Mouse (Mus musculus): ENCODE results near the gene Zmpste24.

DNA sequence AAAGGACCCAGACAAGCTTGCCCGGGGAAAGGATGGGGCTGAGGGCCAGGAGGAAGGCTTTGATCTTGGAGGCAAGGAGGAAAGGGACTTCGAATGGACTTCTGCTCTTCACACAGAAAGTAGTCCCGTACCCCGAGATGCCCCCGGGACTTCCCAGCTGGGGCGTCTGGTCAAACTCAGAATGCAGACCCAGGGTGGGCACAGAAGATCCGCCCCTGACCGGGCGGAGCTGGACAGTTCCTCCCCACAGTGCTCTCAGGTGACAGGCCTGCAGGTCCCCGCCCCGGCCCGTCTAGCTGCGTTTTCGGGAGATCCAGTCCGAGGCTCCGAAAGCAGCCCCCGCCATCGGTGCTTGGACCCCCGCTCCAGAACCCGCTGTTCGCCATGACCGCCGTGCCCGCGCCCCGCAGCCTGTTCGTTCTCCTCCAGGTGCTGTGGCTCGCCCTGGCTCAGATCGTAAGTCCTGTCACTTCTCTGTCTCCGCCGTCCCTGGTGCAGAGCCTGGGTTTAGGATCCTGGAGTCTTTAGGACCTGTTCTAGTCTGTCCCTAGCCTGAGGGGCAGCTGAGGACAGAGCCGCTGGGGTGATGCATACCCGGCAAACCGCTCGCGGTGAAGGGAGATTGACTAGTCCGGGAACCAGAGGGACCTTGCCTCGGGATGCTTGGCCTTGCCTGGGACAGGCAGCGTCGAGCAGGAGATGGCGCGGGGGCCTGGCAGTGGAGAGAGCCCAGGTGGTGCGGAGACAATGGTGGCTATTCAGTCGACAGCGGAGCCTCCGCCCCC lies 58.5 kb downstream of the Zmpste24 start, which contains the start of gene Col9a2:
- TF ChIP-seq CTCF (IDR thresholded peaks at IDR 0.05; ENCODE audit: low read depth) (no peak), EP300 (IDR thresholded peaks at IDR 0.05; ENCODE audit: low read depth) (no peak)

Data from liver, postnatal 0 days (tissue).